In the genomic region with DNA sequence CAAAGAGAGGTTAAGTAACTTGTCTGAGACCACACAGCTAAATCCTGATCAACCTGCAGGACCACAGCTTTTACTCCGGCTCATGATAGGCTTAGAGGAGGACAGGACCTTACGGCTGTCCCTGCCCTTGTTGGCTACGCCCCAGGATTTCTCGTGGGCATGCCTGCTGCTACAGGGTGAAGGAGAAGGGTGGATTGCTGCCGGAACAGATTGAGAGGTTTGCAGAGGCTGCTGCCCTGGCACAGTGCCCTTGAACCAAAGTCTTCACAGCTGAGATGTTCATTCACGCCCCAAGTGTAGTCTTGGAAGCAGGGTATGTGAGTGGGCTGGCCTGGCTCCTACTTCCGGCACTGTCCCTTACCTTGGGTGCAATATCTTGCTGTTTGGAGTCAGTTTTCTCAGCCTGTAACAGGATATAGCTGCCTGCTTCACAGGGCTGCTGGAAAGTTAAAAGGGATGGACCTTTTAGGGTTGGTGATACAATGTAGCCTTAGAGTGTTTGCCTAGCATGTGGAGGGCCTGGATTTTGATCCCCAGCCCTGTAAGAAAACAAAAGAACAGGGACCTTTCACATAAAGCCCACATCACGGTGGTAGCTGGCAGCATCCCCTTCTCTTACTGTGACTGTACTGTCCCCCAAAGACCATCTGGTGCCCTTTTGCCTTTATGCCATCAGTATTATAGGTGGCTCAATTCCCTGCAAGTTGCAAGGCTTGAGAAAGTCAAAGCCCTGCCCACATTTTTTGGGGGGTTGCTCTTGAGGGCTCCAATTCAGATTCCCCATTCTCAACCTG, we compare ENCODE assay signal across 8 mouse cellular contexts. TPM values are rescaled to one million over a fixed set of nuclear protein-coding genes. Genes with fewer than 3 reads are reported as not detected.
DNase-seq lines count a peak whose midpoint lies in the region; ATAC-seq and TF ChIP-seq lines count a peak whose summit lies in the region.

No protein-coding gene starts in this region.

- no peak overlapping the region for H3K4me3 ChIP-seq in forebrain, postnatal 0 days (ENCODE audit: low read depth, low read length)
- no peak overlapping the region for H3K4me3 ChIP-seq in liver, embryonic 11.5 days (ENCODE audit: low read depth, low read length)

- H3K9me3 ChIP-seq in forebrain, postnatal 0 days (ENCODE audit: low read length) = no peaks in the 10 kb centered on the region
- H3K9me3 ChIP-seq in liver, embryonic 11.5 days (ENCODE audit: control insufficient read depth, low read length) = no peaks in the 10 kb centered on the region

- WGBS in forebrain, postnatal 0 days = 49% methylated on average over 8 of the region's 8 CpGs
- WGBS in liver, embryonic 11.5 days = 65% methylated on average over 8 of the region's 8 CpGs

- peak; percentile 32 for DNase-seq in gastrocnemius, adult 18-20 months (ENCODE audit: low spot score)
- DNase-seq in gastrocnemius, postnatal 36 days = no peak
- DNase-seq in brain, adult 2 months (ENCODE audit: low read depth, low spot score) = peak; percentile 77
- DNase-seq in forebrain, postnatal 0 days = no peak
- peak; percentile 9 for DNase-seq in lung, postnatal 14 days
- no peak for DNase-seq in liver, embryonic 11.5 days (ENCODE audit: low spot score)
- DNase-seq in right cerebral cortex, postnatal 14 days = no peak
- no peak for DNase-seq in thymus, adult 18-20 months

- intact Hi-C loops in gastrocnemius, postnatal 36 days (cut with DNase I) = no loop called here

- ATAC-seq in forebrain, postnatal 0 days = no peak
- ATAC-seq in liver, embryonic 11.5 days (replicated peaks; ENCODE audit: low FRiP score) = no peak

- no peak for TF ChIP-seq CTCF in forebrain, postnatal 0 days (IDR thresholded peaks at IDR 0.05; ENCODE audit: low read depth)

- H3K27me3 ChIP-seq in forebrain, postnatal 0 days (ENCODE audit: insufficient read depth, low read length) = no peaks in the 10 kb centered on the region
- peaks cover 10% of the 10 kb centered on the region for H3K27me3 ChIP-seq in liver, embryonic 11.5 days (replicated peaks; ENCODE audit: control insufficient read depth, insufficient read depth, low read length)

- H3K4me2 ChIP-seq in forebrain, postnatal 0 days (ENCODE audit: low read depth) = no peak overlapping the region
- no peak overlapping the region for H3K4me2 ChIP-seq in liver, embryonic 11.5 days

- H3K36me3 ChIP-seq in forebrain, postnatal 0 days (ENCODE audit: insufficient read depth) = no peaks in the 10 kb centered on the region
- H3K36me3 ChIP-seq in liver, embryonic 11.5 days (ENCODE audit: control insufficient read depth, insufficient read depth, low read length) = no peaks in the 10 kb centered on the region

- no peak overlapping the region for H3K9ac ChIP-seq in forebrain, postnatal 0 days
- H3K9ac ChIP-seq in liver, embryonic 11.5 days (ENCODE audit: low read depth, low read length) = no peak overlapping the region

- peaks cover 32% of the 10 kb centered on the region for H3K4me1 ChIP-seq in forebrain, postnatal 0 days (ENCODE audit: insufficient read depth)
- H3K4me1 ChIP-seq in liver, embryonic 11.5 days (replicated peaks; ENCODE audit: control insufficient read depth, insufficient read depth, low read length) = peaks cover 8% of the 10 kb centered on the region; the same call in 1 of the 2 replicates

- H3K27ac ChIP-seq in forebrain, postnatal 0 days (ENCODE audit: low read depth, low read length) = 0 out of 2 replicates have a peak overlapping the region, but pooled peaks have one; percentile 9
- H3K27ac ChIP-seq in liver, embryonic 11.5 days (ENCODE audit: low read depth, low read length) = no peak overlapping the region

RNA-seq across cellular contexts. Expression of gene Cntn2, which starts 18.0 kb away (rescaled TPM):
- under 1 TPM in 1 of 2 experiments, not detected in 1; 0.11 TPM for total RNA-seq in gastrocnemius, adult 18-20 months (2021)
- not detected for total RNA-seq in gastrocnemius, postnatal 36 days (2021)
- total RNA-seq in forebrain, postnatal 0 days (2014; rRNA removed) = 101 and 104 TPM in 2 replicates
- polyA plus RNA-seq in forebrain, postnatal 0 days (2015; fragmentation: Nextera tagmentation; extraction: Ambion mirVana) = 41.0 and 43.9 TPM in 2 replicates
- polyA plus RNA-seq in liver, embryonic 11.5 days (2014; fragmentation: Nextera tagmentation; extraction: Ambion mirVana) = 0.35 and 0.60 TPM in 2 replicates

RNA-seq across cellular contexts. Expression of gene Tmem81, which starts 55.1 kb away (rescaled TPM):
- total RNA-seq in gastrocnemius, adult 18-20 months (2021) = 1 to 10 TPM; 1.1 to 1.4 TPM
- total RNA-seq in gastrocnemius, postnatal 36 days (2021) = 1 to 10 TPM in 1 of 2 experiments, under 1 TPM in 1; 0.82 to 1.3 TPM
- 1.6 and 3.0 TPM in 2 replicates for total RNA-seq in forebrain, postnatal 0 days (2014; rRNA removed)
- 0.49 and 0.90 TPM in 2 replicates for polyA plus RNA-seq in forebrain, postnatal 0 days (2015; fragmentation: Nextera tagmentation; extraction: Ambion mirVana)
- polyA plus RNA-seq in liver, embryonic 11.5 days (2014; fragmentation: Nextera tagmentation; extraction: Ambion mirVana) = 2.5 and 3.1 TPM in 2 replicates

Comparison
In these comparisons a context has a peak if more than half of its experiments do, and no peak if none do; other contexts are left out.
1. DNase-seq: peak in gastrocnemius, adult 18-20 months (single experiment), brain, adult 2 months (single experiment) and lung, postnatal 14 days (single experiment); none in gastrocnemius, postnatal 36 days (0 of 2), forebrain, postnatal 0 days (single experiment), liver, embryonic 11.5 days (single experiment), right cerebral cortex, postnatal 14 days (single experiment) and thymus, adult 18-20 months (0 of 2).
2. RNA of gene Cntn2, which starts 18.0 kb away (total RNA-seq): 101 to 104 TPM in forebrain, postnatal 0 days; 0.11 TPM in gastrocnemius, adult 18-20 months and not detected in gastrocnemius, postnatal 36 days; every median in the first group is over 10 times any median in the second.